In genomic region chr1:69138856-69139518, GRCm38 (mm10) we compare ENCODE assay signal across 8 mouse cellular contexts. TPM values are rescaled to one million over a fixed set of nuclear protein-coding genes. Genes with fewer than 3 reads are reported as not detected.
A peak's percentile ranks its signal among the peaks of the same experiment; 100 is the strongest.
DNase-seq lines count a peak whose midpoint lies in the region; ATAC-seq lines count a peak whose summit lies in the region.

No protein-coding gene starts in this region.

- no peak overlapping the region for H3K27ac ChIP-seq in kidney, embryonic 16.5 days (ENCODE audit: low read length)
- H3K27ac ChIP-seq in midbrain, embryonic 13.5 days, result no peak overlapping the region

- no peaks in the 10 kb centered on the region for H3K27me3 ChIP-seq in kidney, embryonic 16.5 days (ENCODE audit: insufficient read depth, low read length)
- H3K27me3 ChIP-seq in midbrain, embryonic 13.5 days, result no peaks in the 10 kb centered on the region

- no peaks in the 10 kb centered on the region for H3K4me1 ChIP-seq in kidney, embryonic 16.5 days (ENCODE audit: insufficient read depth, low read length)
- no peaks in the 10 kb centered on the region for H3K4me1 ChIP-seq in midbrain, embryonic 13.5 days (replicated peaks)

- DNase-seq in kidney, adult 18-20 months, result peak; percentile 17
- peak; percentile 9 for DNase-seq in WW6 (ENCODE audit: low read depth, low spot score)
- DNase-seq in cerebellum, postnatal 14 days, result peak; percentile 86 to 87
- peak; percentile 33 for DNase-seq in left cerebral cortex, adult 11 months (ENCODE audit: low spot score)

- H3K4me2 ChIP-seq in kidney, embryonic 16.5 days (replicated peaks; ENCODE audit: low read depth, low read length), result no peak overlapping the region
- H3K4me2 ChIP-seq in midbrain, embryonic 13.5 days (replicated peaks), result no peak overlapping the region

- 39% methylated on average over 4 of the region's 4 CpGs for WGBS in kidney, embryonic 16.5 days
- WGBS in midbrain, embryonic 13.5 days, result 38% methylated on average over 4 of the region's 4 CpGs

- H3K9ac ChIP-seq in kidney, embryonic 16.5 days (replicated peaks; ENCODE audit: low read length), result no peak overlapping the region
- no peak overlapping the region for H3K9ac ChIP-seq in midbrain, embryonic 13.5 days (replicated peaks)

- no peaks in the 10 kb centered on the region for H3K36me3 ChIP-seq in kidney, embryonic 16.5 days (ENCODE audit: insufficient read depth, low read length)
- no peaks in the 10 kb centered on the region for H3K36me3 ChIP-seq in midbrain, embryonic 13.5 days

- no peak overlapping the region for H3K4me3 ChIP-seq in kidney, embryonic 16.5 days (ENCODE audit: low read length)
- no peak overlapping the region for H3K4me3 ChIP-seq in midbrain, embryonic 13.5 days (replicated peaks)

- ATAC-seq in kidney, embryonic 16.5 days (ENCODE audit: low FRiP score, low TSS enrichment), result no peak
- ATAC-seq in granulocyte monocyte progenitor cell, adult 5-6 weeks (replicated peaks; ENCODE audit: poor library complexity, severe bottlenecking), result peak; percentile 67
- peak; percentile 53; the same call in 1 of the 2 replicates for ATAC-seq in midbrain, embryonic 13.5 days
- no peak for ATAC-seq in erythroblast, adult 5-6 weeks (replicated peaks; ENCODE audit: low FRiP score, poor library complexity, severe bottlenecking)

- H3K9me3 ChIP-seq in kidney, embryonic 16.5 days (ENCODE audit: low read length), result no peaks in the 10 kb centered on the region
- H3K9me3 ChIP-seq in midbrain, embryonic 13.5 days, result no peaks in the 10 kb centered on the region

RNA-seq across cellular contexts. Expression of gene Erbb4, which starts 31.1 kb away (rescaled TPM):
- 5.6 and 6.6 TPM in 2 replicates for polyA plus RNA-seq in kidney, embryonic 16.5 days (2015; fragmentation: Nextera tagmentation; extraction: Ambion mirVana)
- not detected in 2 replicates for total RNA-seq in granulocyte monocyte progenitor cell, adult 5-6 weeks (2014; fragmentation: Nextera tagmentation)
- not detected in 2 replicates for total RNA-seq in granulocyte monocyte progenitor cell, adult 5-6 weeks (2017)
- polyA plus RNA-seq in midbrain, embryonic 13.5 days (2015; fragmentation: Nextera tagmentation; extraction: Ambion mirVana), result 13.5 and 17.4 TPM in 2 replicates
- total RNA-seq in erythroblast, adult 5-6 weeks (2015; ENCODE audit: low replicate concordance), result not detected in 2 replicates
- under 0.01 TPM in 2 replicates for total RNA-seq in erythroblast, adult 5-6 weeks (2017; ENCODE audit: low replicate concordance)

Comparison
In these comparisons a context has a peak if more than half of its experiments do, and no peak if none do; other contexts are left out.
1. DNase-seq: peak in every context shown above with its lines; median percentile 86 in cerebellum, postnatal 14 days; 33 in left cerebral cortex, adult 11 months; 17 in kidney, adult 18-20 months; 9 in WW6.
2. ATAC-seq: peak in granulocyte monocyte progenitor cell, adult 5-6 weeks (single experiment) and midbrain, embryonic 13.5 days (single experiment); none in kidney, embryonic 16.5 days (single experiment) and erythroblast, adult 5-6 weeks (single experiment).